Mouse (Mus musculus) heart, postnatal 25 days (tissue): ENCODE data around the gene A4galt. TPM values are rescaled to one million over a fixed set of nuclear protein-coding genes. Genes with fewer than 3 reads are reported as not detected.

Experiments
- DNase-seq: peaks from one replicate; pipeline ENCODE4 v3.0.0; 2022; ENCODE audit warnings: low spot score
- intact Hi-C: fragments of 180-260 bp; cut with DNase I; formaldehyde crosslinking; loops from one replicate; pipeline ENCODE4 v1.15.1; 2025
- total RNA-seq, 2 experiments: library from RNA; stranded (reverse); gene quantifications; 2 replicates each; pipeline ENCODE4 v1.2.3; 2021

The A4galt gene
- total RNA-seq, 2 experiments from 2014 or later, result 4.8 to 6.5 TPM

DNA sequence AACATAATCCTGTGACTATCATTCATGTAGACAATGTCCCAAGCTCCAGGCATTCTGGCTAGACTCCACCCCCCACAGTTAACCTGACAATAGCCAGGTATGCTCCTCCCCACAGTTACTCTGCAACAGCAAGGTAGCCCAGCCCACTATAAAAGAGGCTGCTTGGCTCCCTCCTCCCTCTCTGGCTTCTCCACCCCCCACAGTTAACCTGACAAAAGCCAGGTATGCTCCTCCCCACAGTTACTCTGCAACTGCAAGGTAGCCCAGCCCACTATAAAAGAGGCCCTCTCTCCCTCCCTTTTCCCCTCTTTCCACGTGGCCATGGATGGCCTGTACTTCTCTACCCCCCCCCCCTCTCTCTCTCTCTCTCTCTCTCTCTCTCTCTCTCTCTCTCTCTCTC lies 14.8 kb downstream of the A4galt start:
- intact Hi-C loops, result no loop called here
- no peak for DNase-seq

DNA sequence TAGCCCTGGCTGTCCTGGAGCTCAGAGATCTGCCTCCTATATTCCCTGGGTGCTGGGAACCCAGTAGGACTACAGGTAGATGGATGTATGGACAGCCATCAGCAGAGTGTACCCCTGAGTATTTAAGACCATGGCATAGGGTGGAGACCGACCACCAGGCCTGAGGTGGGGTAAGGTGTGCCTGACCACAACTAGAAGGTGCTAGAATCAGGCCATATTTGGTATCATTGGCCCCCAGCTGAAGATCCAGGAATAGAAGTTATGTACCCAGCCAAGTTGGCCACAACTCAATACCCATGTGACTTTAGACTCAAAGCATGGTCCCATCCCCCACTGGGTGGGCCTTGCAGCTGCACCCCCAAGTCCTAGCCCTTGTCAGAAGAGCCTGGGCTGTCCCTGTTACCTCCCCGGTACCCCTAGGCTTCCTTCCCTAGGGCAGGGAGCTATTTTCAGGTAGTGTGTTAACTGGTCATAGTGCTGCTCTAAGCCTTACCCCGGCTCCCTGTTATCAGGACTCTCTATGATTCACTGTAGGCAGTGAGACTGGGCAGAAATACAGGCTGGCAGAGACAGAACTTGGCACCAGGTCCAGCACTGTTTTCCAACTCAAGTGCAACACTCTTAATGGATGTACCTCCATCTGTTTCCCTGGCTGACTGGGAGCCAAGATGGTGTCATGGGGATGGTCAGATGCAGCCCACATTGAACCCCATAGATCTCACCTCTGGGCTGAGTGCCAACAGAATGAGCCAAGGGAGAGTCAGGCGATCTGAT lies 18.2 kb downstream of the A4galt start:
- peak; percentile 47 for DNase-seq
- intact Hi-C loops, result no loop called here

DNA sequence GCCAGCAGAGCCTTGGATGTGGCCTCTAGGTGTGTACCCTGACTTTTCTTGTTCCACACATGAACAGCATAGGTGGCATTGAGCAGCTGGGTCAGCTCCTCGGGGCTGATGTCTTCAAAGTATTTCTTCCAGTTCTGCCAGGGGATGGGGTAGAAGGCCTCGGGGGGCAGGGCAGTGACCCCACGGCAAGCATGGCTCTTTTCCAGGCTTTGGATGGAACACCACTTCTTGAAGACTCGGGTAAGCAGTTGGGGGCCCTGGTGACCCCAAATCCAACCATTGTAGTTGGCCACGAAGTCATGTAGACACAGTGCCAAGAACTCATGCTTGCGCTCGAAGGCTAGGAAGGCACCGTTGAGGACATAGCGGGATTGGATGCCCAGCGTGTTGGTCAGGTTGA lies 24.0 kb downstream of the A4galt start:
- intact Hi-C loops, result no loop called here
- no peak for DNase-seq

DNA sequence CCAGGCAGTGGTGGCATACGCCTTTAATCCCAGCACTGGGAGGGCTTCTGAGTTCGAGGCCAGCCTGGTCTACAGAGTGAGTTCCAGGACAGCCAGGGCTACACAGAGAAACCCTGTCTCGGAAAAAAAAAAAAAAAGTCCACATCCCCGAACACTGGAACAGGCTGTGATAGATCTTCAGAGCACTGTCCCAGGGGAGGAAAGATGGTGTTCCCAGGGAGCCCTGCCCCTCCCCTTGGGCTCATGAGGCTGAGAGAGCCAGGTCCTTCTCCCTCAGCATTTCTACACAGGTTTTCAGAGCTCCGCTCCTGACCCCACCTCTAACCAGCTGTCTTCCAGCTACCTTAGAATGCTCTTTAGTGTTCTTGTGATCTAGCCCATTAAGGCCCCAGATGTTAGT lies 24.7 kb downstream of the A4galt start:
- intact Hi-C loops, result no loop called here
- no peak for DNase-seq

DNA sequence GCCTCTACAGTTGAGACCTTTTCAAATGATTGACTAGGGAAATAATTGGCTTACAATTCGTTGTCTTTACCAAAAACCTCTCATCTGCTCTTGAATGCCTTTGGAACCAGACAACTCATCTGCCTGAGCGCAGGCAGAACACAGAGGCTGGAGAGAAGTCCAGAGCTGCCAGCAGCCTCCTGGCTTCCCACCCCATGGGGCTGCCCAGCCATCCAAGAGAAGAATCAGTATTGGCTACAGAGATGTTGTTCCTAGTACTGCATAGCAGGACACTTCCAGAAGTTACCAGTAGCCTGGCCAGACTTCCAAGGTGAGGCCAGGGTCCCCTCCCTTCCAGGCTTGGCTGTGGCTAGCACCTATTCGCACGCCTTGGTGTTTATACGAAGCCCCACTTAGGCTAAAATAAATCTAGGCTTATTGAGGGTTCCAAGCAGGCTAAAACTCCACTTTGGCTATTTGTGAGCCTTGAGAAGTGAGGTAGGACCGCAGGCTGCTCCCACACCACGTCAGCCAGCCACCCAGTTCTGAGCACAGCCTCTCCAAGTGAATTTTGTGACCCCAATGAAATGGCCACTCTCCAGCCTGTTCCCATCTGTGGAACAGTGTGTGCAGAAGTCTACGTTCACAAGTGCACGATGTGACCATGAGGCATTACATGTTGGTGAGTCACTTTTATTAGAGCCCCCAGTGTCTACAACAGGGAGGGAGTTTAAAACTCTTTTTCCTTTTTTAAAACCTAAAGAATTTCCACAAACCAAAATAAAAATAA lies 25.3 kb downstream of the A4galt start:
- intact Hi-C loops, result no loop called here
- no peak for DNase-seq

DNA sequence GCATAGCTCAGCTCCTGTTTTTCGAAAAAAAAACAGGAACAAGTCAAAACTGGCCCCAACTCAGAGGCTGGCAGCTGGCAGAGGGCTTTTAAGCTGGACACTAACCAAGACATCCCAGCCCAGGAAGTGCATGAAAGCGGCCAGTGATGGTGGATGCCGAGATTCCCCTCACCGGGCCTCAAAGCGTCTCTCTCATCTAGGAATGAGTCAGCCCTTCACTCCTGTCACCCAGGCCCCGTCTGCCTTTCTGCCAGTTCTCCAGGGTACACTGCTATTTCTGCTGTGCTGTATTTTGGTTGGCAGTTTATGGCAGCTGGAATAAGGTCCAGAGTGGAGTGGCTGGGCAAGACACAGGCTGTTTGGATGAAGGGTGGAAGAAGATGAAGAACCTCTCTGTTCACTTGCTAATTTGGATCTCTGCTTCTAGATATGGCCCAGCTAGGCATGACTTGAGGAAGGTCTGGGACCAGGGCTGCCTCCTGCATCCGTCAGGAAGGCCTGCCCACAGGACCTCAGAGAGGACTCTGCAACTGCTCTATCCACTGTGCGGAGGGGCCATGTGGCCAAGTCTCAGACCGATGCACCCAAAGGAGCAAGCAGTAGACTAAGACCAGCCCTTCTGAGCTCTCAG lies 27.3 kb downstream of the A4galt start:
- intact Hi-C loops, result no loop called here
- DNase-seq, result peak; percentile 44

DNA sequence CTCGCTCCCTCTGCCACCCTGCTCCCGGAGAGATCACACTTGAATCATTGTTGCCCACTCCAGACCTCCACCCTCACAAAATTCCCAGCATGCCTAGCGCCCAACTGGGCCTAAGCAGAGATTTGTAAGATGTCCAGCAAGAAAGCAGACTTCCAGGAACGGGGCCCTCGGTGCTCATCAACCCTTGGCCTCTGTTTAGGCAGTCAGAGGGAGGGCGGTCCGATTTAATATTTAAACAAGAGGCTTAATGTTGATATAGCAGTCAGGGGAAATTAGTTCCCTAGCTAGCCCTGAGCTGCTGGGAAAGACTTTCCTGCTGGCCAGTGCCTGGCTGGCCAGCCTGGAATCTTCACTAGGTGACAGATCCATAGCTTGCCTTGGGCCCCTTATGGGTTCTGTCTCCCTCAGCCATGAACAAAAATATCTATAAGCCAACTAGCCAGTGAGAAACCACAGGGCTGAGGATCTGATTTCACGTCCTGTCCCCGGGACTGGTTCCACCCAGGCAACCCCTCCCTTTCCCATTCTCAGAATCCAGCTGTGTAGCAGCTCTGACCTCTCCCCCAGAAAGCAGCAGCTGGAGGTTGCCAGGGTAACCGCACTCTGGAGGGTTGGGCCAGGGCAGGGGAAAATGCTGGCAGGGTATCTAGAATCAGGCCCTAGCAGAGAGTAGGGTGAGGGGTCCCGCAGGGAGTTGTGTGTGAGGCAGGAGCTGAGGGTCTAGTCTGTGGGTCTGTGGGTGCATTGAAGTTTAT lies 28.2 kb downstream of the A4galt start:
- DNase-seq, result peak; percentile 73
- intact Hi-C loops, result no loop called here

DNA sequence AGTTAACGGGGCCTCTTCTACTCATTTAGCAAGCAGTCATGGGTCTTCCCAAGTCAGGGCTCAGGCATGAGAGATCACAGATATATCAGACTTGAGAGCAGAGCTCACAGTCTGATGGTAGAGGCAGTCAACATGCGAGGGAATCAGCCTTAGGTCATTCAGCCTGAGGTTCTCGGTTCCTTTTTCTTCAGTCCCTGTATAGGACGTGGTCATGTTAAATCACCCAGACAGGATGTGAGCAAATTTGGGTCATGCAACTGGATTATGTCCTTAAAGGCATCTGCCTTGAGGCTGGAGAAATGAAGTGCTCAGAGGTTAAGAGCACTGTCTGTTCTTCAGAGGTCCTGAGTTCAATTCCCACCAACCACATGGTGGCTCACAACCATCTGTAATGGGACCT lies 29.9 kb downstream of the A4galt start:
- intact Hi-C loops, result no loop called here

DNA sequence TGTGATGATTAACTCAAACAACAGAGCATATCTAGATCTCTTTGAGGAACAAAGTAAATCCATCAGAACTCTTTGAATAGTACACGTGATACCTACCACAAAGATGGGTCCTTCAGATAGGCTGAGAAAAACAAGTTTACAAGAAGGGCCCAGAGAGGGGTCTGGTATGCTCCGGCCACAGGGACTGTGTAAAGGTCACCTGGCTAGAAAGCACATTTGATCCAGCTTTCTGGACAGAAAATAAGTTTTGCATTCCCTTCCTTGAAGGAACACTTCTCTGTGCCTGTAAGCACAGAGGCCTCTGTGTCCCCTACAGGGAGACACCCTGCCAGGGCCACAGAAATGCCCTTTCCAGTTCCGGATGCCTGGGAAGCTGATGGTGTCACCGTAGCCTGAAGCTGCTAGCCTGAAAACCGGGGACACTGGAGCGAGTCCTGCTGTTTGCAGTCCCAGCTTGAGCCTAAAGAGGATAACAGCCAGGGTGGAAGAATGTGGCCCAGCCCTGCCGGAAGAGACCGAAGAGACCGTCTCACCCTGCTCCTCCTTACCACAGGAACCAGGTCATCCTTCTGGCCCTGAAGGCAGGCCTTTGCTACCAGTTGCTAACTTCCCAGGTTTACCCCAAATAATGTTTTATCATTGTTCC lies 31.1 kb downstream of the A4galt start:
- intact Hi-C loops, result no loop called here
- no peak for DNase-seq

More for the DNA sequence above, 29.9 kb downstream of the A4galt start:
- DNase-seq, result no peak

DNA sequence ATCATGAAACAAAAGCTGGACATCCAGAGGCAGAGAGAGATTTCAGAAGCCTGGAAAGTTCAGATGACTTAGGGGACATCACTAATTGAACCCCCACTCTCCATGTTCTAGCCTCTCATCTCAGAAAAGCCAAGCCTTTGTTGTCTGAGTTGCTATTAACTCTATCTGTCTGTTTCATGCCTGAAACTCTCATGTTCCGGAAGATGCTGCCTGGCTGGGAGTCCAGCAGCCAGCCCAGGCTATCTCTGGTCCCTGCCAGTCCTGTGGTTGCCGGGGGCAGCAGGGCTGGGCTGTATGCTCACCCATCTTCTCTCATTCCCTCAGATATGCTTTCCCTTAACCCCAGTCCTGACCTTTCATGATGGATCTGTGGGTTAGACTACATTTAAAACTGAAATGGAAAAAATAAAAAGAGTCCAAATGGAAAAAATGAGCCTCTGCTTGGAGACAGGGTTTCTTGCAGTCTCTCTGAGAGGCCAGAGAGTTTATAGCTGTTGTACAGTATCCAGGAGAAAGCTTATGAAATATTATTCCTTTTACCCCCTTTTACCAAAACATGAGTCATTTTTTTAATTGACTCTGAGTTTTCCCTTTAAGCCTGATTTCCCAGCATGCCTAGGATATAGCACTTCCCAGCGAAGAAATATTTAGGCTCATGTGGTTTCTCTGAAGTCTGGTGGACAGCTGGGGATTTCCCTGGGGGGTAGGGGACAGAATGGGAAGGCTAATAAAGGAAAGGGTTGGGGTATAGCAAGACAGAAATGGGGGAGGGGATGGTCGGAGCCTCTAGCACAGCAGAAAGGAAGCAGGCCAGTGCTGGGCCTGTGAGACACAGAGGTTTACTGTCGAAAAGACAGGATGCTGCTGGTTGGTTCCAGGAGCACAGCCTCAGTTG lies 36.0 kb downstream of the A4galt start:
- DNase-seq, result no peak
- intact Hi-C loops, result no loop called here

DNA sequence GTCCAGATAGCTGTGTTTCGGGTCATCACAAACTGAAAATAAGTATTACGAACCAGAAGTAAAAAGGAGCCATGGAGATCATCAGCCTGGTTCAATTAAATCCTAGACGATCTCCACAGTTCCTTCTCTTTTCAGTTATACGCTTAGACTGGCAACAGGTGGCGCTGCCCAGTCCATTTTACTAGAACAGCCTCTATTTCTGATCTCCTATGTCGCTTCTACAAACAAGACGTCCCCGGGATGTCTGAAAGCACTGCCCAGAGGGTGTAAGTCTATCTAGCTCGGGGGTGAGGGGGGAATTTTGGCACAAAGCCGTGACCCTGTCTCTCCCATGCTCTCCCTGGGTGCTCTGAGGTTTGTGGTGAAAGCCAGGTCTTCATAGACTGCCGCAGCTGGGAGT lies 41.3 kb downstream of the A4galt start:
- no peak for DNase-seq
- intact Hi-C loops, result loop anchor here (2.0 to 5.0 kb wide), 4 partner anchors 42 to 307 kb away; partner anchors contain the start of gene A4galt

DNA sequence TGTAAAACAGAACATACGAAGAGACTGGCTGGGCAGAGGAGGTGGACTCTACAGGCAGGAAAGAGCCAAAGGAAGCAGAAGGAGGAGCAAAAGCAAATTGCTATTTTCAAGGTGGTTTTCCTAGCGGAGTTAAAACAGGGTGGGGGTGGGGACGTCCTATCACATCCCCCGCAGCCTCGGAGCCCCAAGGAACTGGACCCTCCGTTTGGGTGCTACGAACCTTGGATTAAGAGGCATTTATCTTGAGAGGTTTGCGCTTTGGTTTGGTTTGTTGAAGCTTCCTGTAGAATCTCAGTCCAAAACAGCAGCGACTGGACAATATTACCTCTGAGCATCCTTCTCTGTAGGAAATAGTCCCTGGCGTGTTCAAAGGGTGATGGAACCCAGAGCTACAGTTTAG lies 41.9 kb downstream of the A4galt start:
- intact Hi-C loops, result loop anchor here (2.0 to 5.0 kb wide), 8 partner anchors 37 to 397 kb away; partner anchors contain the start of genes A4galt and Cyb5r3
- DNase-seq, result no peak

DNA sequence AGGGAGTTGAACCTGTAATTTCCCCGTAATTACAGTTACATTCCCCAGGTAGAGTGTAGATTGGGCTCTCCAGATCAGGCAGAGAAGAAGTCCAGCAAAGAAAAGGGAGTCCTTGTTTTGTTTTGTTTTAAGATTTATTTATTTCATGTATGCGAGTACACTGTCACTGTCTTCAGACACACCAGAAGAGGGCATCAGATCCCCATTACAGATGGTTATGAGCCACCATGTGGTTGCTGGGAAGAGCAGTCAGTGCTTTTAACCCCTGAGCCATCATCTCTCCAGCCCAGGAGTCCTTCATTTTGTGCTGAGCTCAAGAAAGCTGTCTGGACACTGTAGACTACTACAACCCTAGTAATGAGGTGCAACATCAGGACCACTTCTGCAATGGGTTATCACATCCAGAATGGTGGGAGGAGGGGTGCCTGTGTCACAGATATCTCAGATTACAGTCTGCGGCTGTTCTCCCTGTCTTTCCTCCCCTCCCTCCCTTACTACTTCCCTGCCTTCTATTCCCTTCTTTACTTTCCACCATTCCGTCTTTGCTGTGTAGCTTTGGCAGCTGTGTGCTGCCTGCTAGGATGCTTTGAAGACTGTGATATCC lies 42.4 kb downstream of the A4galt start:
- intact Hi-C loops, result loop anchor here (5.0 kb wide), 4 partner anchors 37 to 397 kb away; partner anchors contain the start of gene Cyb5r3
- no peak for DNase-seq

DNA sequence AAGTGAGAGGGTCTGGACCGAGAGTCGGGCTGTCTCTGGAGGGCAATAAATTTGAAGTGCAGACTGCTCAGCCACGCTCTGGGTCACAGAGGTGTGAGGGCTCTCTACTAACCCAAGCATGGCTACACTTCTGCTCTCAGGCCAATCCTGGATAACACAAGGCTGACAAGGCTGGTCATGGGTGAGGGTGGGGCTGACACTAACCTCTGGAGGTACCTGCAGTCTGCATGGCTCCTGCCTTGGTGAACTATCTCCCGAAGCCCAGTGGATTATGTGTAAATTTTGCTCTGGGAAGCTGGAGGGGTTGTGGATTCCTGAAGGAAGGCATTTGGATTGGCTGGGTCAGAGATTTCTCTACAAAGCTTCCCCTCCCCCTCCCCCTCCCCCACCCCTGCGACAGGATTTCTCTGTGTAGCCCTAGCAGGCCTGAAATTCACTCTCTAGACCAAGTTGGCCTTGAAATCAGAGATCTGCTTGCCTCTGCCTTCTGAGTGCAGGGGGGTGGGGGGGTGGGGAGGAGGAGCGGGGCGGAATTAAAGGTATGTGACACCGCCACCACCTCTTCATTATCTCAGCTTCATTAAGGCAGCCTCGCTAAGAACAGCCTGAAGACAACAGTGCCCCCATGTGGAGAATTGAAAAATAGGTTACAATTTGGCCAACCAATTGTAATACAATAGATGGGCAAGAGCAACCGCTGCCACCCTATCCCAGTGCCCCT lies 46.7 kb downstream of the A4galt start:
- intact Hi-C loops, result loop anchor here (5.0 kb wide), 5 partner anchors 33 to 393 kb away; partner anchors contain the start of gene Cyb5r3
- DNase-seq, result no peak

DNA sequence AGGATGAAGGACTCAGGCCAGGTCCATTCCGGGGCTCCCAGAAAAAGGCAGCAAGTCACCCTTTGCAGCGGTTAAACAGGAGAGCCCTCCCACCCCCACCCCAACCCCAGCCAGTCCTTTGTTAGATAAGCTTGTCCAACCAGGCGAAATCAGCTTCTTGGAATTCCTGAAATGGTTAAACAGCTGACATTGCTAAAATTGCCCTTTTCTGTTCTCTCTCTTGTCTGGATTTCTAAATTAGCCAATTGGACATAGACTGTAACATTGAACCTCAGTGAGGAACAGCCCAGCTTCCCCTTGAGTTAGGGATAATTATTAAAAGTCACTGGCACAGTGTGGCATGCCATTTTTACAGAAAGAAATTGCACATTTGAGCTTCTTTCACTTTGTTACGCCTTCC lies 49.2 kb downstream of the A4galt start:
- no peak for DNase-seq
- intact Hi-C loops, result loop anchor here (5.0 kb wide), 1 partner anchor 85 kb away; no protein-coding TSS in a partner anchor

DNA sequence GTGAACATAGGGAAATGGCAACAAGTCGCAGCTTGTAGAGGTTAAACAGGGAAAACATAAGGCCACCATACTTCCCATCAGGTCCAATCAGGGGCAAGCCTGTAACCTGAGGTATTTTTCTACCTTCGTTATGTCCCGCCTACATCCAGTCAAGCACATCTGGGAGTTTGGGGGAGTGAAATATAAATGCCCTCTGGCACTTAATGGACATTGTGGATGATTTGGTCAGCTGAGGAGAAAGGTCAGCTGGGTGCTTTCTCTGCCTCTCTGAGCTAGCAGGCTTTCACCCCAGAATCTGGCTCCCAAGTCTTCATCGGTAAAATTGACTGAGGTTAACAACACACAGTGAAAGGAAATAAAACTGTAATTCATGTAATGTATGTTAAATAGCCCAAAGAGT lies 58.2 kb downstream of the A4galt start:
- intact Hi-C loops, result no loop called here
- DNase-seq, result no peak

DNA sequence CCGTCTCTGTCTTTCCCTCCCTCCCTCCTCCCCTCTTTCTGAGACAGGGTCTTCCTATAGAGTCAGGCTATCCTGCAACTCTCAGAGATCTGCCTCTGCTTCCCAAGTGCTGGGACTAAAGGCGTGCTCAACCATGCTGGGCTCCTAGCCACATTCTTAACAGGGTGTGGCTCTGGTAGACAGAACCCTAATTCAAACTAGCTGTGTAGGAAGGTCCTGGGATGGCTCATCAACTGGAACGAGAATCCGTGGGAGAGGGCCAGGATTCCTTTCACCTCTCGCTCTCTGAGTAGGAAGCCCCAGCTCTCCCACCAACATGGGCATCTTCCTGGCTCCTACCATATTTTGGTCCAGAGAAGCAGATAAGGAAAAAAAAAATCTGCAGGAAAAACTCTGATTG lies 69.2 kb downstream of the A4galt start:
- DNase-seq, result no peak
- intact Hi-C loops, result no loop called here
